Comparison of ENCODE assay signal across 21 mouse cellular contexts in the genomic region with DNA sequence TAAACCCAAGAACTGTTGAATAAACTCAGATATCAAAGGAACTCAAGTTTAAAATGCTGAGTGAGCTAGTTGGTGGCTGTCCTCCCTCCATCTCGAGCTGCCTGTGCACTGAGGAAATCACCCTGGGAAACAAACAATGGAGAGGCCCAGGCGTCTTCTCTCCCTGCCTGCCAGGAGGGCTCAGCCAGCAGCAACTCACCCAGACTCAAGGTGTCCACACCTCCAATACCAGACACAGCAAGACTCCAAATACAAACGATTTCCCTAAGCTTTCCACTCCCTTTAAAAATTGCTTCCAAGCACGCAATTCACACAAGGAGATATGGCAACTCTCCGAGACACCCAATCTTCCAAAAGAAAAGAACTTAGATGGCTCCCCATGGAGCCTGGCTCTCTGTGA.
"Had no signal": no experiment of that assay in that cellular context is flagged by ENCODE, and none has a peak within 500 bp of the region (broad histone marks: within the 10 kb centered on the region; RNA-seq: fewer than 3 reads in every experiment).

No protein-coding gene starts in this region.

- H3K27ac ChIP-seq: limb, embryonic 12.5 days; limb, embryonic 15.5 days; liver, embryonic 14.5 days; macrophage; neural tube, embryonic 15.5 days had no signal

- ATAC-seq: intestine, embryonic 16.5 days; liver, postnatal 0 days; lung, postnatal 0 days had no signal

- H3K4me1 ChIP-seq: limb, embryonic 12.5 days; limb, embryonic 15.5 days had no signal

- H3K4me3 ChIP-seq: limb, embryonic 12.5 days; limb, embryonic 15.5 days; myocyte; neural tube, embryonic 15.5 days had no signal

- H3K9me3 ChIP-seq: limb, embryonic 12.5 days; limb, embryonic 15.5 days; neural tube, embryonic 15.5 days had no signal

- H3K4me2 ChIP-seq: limb, embryonic 12.5 days; limb, embryonic 15.5 days; liver, embryonic 11.5 days; lung, embryonic 14.5 days; neural tube, embryonic 15.5 days had no signal

- DNase-seq: kidney, adult 18-20 months; kidney, postnatal 10 days; left cerebral cortex, postnatal 4 days; liver, postnatal 0 days; lung, embryonic 14.5 days; midbrain, embryonic 14.5 days; right cerebral cortex, adult 18-20 months; right cerebral cortex, postnatal 14 days; right cerebral cortex, postnatal 4 days; thymus, adult 2 months; thymus, postnatal 14 days; thymus, postnatal 4 days had no signal

- H3K27me3 ChIP-seq: limb, embryonic 12.5 days; limb, embryonic 15.5 days; neural tube, embryonic 15.5 days had no signal

- H3K9ac ChIP-seq: limb, embryonic 12.5 days; limb, embryonic 15.5 days; liver, embryonic 14.5 days; liver, postnatal 0 days; lung, embryonic 14.5 days; neural tube, embryonic 15.5 days had no signal
